Mouse (Mus musculus): ENCODE data around the gene Tpo.

The Tpo gene

GRCm38 (mm10) chr12:30069321-30069720 is 63.1 kb downstream of the Tpo start:
- DNase-seq, result no peak

GRCm38 (mm10) chr12:30067806-30068205 is 64.6 kb downstream of the Tpo start:
- DNase-seq, result no peak

- no peak for DNase-seq
Observed at GRCm38 (mm10) chr12:30062118-30062505, 70.3 kb downstream of the Tpo start.

DNA sequence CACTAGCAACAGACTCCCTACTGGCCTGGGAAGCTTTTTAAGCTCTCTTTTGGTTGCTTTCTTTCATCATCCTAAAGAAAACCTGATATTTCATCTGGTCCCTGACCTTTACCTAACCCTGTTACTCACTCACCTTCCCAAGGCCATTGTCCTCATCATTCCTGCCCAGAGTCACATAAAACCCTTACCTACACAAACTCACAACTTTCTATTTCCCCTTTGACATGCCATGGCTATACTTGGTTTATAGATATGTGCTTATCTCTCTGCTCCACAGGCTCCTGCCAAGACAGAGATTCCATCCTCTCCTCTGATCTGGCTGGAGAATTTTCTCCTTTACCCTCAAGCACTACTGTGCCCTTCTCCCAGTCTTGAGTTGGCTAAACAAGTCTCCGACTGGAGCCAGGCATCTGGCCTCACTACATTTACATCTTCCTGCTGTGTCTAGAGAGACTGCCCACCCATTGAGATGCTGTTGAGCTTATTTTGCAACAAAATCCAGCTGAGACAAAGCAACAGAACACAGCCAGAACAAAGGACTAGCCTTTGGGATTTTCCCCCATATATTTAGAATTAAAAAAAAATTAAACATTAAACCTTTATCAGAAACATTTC is 70.8 kb downstream of the Tpo start:
- no peak for DNase-seq

GRCm38 (mm10) chr12:30058044-30058443 is 74.4 kb downstream of the Tpo start:
- DNase-seq, result no peak

DNA sequence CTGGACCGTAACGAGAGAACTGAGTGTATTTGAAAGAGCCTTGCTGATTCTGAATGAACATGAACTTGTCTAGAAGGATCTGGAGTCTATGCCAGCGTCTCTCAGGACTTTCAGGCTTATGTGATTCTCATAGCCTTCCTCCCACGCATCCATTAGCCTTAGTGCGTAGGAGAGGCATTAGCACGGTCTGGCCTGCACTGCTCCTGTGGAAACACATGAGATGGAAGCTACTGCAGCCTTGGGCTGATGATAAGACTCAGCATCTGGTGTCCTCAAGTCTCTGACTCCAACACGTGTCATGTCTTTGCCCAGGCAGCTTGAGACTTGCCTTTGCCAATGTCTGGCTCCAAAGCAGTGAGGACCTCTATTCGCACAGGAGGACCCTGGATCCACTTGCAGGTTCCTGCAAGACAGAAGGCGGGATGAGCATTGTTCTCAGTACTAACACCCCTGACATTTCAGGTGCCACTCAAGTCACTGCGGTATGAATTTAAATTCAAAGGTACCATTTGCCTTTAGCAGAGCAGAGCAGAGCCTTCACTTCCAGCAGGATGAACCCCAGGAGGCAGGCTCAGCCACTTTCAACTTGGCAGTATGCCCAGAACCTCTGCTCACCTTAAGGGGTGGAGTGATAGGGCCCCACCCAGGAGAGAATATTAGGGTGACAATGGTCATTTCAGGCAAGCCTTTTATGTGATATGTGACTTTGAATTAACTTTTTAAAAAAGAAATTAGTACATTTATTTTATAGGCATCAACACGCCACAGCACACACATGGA is 77.5 kb downstream of the Tpo start:
- no peak for DNase-seq

GRCm38 (mm10) chr12:30050235-30050634 is 82.2 kb downstream of the Tpo start:
- no peak for DNase-seq

DNA sequence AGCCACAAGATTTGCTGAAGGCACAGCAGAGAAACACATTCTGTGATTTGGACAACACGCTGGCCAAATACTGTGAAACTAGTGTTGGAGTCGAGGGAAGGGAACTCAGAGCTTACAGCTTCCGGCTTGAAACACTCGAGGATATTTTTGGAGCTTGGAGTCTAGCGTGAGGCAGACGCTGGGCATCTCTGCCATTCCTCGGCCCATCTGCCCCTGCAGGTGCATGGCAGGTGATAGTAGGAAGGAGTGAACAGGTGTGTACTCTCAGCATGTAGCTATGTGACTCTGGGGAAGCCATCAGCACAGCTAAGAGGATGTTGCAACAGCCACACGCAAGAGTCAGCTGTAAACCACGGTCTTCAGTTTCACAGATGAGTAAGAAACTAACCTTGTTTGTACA is 82.6 kb downstream of the Tpo start:
- DNase-seq, result no peak

DNA sequence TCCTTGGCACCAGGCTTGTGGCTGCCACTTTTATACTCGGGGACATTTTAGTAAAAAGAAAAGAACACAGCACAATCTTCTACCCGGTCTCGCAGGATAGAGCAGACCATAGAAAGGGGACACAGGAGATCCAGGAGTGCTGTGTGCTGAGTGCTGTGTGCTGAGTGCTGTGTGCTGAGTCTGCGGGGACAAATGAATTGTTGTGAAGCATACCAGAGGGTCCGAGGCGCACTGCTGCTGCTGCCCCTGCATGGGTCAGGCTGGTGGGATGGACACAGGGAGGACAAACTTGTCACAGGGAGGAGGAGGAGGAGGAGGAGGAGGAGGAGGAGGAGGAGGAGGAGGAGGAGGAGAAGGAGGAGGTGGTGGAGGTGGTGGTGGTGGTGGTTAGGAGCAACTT is 83.6 kb downstream of the Tpo start:
- DNase-seq, result no peak

GRCm38 (mm10) chr12:30040150-30040549 is 92.3 kb downstream of the Tpo start:
- DNase-seq, result no peak

- no peak for DNase-seq
Observed at GRCm38 (mm10) chr12:30039565-30039964, 92.9 kb downstream of the Tpo start.

- DNase-seq, result no peak
Observed at GRCm38 (mm10) chr12:30036569-30037055, 95.8 kb downstream of the Tpo start.

- DNase-seq, result no peak
Observed at GRCm38 (mm10) chr12:30035841-30036568, 96.4 kb downstream of the Tpo start.

GRCm38 (mm10) chr12:30035406-30035805 is 97.0 kb downstream of the Tpo start:
- no peak for DNase-seq

DNA sequence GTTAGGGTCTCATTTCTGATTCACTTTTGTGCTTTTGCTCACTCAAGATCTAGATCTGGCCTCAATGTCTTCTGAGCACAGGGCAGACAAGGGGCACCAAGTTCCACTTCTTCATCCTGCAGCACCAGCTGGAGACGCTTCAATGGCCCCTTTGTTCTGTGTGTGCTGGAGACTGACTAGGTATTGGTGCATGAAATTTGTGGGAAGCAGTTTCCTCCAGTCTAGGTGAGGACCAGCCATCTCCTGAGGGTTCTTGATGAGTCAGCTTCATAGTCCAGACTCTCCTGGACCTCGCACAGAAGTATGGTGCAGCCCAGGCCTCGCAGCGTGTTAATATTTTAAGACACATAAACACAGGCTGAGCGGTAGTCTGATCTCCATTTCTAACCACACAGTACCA is 97.7 kb downstream of the Tpo start:
- DNase-seq, result no peak

DNA sequence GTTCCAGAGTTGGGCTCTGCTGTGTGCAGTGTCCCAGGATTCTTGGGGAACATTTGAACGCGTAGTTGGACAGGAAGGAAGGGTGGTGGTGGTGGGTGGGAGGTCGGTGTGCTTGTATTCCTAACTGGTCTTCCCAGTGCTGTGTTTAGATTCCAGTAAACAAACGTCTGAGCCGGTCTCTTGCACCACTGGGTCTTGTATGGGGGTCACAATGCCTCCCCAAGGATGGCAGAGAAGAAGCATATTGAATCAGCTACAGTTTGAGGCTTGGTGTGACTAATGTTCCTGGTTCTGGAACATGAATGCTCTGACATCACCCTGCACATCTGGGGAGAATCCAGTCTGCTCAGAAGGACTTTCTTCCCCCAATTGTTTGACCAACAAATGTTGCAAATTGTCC is 101.9 kb downstream of the Tpo start:
- DNase-seq, result no peak

DNA sequence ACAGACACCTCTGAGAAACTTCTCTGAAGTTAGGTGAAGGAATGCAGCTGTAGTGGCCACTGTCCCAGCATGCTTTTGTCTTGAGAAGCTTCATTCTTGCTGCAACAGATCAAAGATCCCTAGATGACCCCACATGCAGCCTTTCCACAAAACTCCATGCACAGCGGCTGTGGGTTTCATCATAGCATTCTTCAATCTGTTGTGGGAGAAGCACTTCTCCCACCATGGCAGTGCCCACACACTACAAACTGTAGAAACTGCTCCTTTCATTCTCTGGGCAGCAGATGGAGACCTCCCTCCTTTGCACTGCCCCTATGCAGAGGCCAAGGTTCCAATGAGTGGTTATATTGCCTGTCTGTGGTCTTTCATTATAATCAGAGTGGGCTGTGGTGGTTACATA is 103.3 kb downstream of the Tpo start:
- no peak for DNase-seq

GRCm38 (mm10) chr12:30027721-30028340 is 104.6 kb downstream of the Tpo start:
- DNase-seq, result no peak

DNA sequence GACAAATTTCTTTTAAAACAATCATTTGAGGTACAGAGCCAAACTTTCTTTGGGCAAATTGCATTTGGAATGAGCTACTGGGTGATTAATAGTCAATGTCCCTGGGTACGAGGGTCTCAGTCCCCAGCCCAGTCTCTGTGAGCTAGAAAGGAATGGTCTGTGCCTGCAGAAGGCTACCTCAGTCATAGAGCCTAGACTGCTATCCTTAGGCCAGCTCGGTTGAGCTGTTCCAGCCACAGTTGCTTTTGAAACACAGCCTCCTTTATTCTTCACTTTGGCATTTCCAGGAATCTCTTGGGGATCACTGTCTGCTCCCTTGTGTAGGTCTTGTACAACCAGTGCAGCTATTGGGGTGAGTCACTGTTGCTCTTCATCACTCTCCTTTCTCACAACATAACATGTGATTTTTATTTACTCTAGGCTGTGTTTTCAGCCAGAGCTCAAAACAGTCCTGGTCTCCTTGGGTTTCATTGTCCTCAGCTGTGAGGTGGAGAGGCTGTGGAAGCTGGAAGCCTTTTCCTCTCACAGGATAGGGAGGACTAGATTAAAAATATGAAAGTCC is 108.1 kb downstream of the Tpo start:
- no peak for DNase-seq

DNA sequence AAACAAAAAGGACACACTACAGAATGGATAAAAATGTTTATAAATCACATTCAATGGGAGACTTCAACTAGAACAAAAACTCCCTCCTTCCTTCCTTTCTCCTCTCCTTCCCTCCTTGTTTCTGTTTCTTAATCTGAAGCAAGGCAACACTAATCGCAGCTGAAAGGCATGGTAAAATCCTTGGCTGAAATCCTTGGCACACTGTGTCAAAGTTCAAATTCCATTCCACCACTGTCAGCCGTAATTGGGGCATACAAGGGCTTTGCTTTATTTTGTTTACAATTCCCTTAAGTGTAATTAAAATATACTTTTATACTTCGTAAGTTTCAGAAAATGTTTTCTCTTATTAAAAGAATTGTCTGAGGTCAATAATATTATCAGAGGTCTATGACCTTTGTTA is 108.9 kb downstream of the Tpo start:
- DNase-seq, result no peak

GRCm38 (mm10) chr12:30020447-30020846 is 112.0 kb downstream of the Tpo start:
- DNase-seq, result no peak

DNA sequence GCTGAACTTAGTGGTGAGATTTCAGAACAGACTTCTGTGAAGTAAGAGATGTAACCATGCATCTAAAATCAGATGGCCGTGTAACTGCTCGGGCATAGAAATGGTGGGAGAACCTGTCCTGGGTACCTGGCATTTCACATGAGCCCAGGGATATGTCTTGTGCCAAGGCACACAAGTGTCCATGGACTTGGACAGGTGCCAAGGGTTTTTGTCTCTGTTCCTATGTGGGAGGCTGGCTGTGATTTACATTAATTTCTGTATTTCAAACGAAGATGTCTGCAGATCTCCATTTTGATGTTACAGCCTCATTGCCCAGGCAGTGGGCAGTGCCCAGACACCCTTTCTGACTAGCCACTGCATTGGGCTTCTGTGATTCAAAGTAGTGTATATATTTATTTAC is 115.3 kb downstream of the Tpo start:
- DNase-seq, result no peak

DNA sequence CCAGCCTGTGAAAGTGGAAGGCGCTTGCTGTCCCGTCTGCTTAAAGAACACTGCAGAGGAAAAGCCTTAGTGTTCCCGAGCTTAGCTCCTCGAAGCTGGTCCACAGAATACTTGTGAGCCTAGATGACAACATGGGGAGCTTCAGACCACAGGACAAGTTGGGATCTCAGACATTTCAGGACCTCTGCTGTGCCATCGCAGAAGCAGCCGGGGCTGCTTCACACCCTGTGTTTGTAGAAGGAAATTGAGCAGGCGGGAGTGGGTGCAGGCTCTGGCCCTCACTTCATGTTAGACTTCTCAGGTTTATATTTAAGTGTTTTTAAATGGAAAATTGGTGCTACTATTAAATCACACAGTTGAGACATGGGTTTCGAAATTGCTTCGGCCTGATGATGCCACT is 116.9 kb downstream of the Tpo start:
- no peak for DNase-seq

Measured in B cell, adult 2 months (primary cell).